Mouse (Mus musculus) hindbrain, embryonic 12.5 days (tissue): ENCODE results near the gene Clcnka. TPM values are rescaled to one million over a fixed set of nuclear protein-coding genes. Genes with fewer than 3 reads are reported as not detected.

Experiments
- ATAC-seq: fragments of 200-750 bp; cut with Nextera tagmentation; 2 replicates; pipeline ENCODE4 v1.8.0; 2017; ENCODE audit warnings: moderate TSS enrichment; ENCODE audit not compliant: low FRiP score
- H3K27ac ChIP-seq: fragments of 300-500 bp; sonication (generic); 2 replicates; pipeline ENCODE4 v1.5.1; 2016; ENCODE audit warnings: mild to moderate bottlenecking
- H3K27me3 ChIP-seq: fragments of 300-500 bp; sonication (generic); 2 replicates; pipeline ENCODE4 v1.6.1; 2016; ENCODE audit warnings: mild to moderate bottlenecking
- H3K36me3 ChIP-seq: fragments of 300-500 bp; sonication (generic); 2 replicates; pipeline ENCODE4 v1.6.1; 2016; ENCODE audit warnings: mild to moderate bottlenecking
- H3K4me1 ChIP-seq: fragments of 300-500 bp; sonication (generic); 2 replicates; pipeline ENCODE4 v1.6.1; 2016
- H3K4me2 ChIP-seq: fragments of 300-500 bp; sonication (generic); replicated peaks from 2 replicates; pipeline ENCODE4 v1.6.1; 2016; ENCODE audit warnings: mild to moderate bottlenecking
- H3K4me3 ChIP-seq: fragments of 300-500 bp; sonication (generic); 2 replicates; pipeline ENCODE4 v1.5.1; 2016; ENCODE audit warnings: mild to moderate bottlenecking
- H3K9ac ChIP-seq: fragments of 300-500 bp; sonication (generic); 2 replicates; pipeline ENCODE4 v1.6.1; 2016; ENCODE audit warnings: mild to moderate bottlenecking, moderate library complexity
- H3K9me3 ChIP-seq: fragments of 300-500 bp; sonication (generic); replicated peaks from 2 replicates; pipeline ENCODE4 v1.6.1; 2016; ENCODE audit warnings: mild to moderate bottlenecking
- WGBS: fragments of 180-500 bp; shearing (Covaris S2); methylation state at CpG from one replicate; pipeline ENCODE4 v1.1.7; 2016; 5-methylcytosine and 5-hydroxymethylcytosine counted together
- polyA plus RNA-seq: library from polyadenylated mRNA; unstranded; fragments of >200 nt; fragmentation: Nextera tagmentation; extraction: Ambion mirVana; gene quantifications from 2 replicates; pipeline ENCODE4 v1.2.1, GENCODE M21; 2016

Gene Clcnka
- polyA plus RNA-seq, 1 experiment from 2014 or later = 1.3 TPM

- H3K4me1 ChIP-seq = peaks cover 10% of the 10 kb centered on the region
- no peak for ATAC-seq
- WGBS = 78% methylated on average over 6 of the region's 6 CpGs
- no peak overlapping the region for H3K4me2 ChIP-seq
- H3K9me3 ChIP-seq = no peaks in the 10 kb centered on the region
- no peak overlapping the region for H3K4me3 ChIP-seq
- H3K27ac ChIP-seq = no peak overlapping the region
- peaks cover 30% of the 10 kb centered on the region for H3K27me3 ChIP-seq
- no peak overlapping the region for H3K9ac ChIP-seq
- no peaks in the 10 kb centered on the region for H3K36me3 ChIP-seq
These were observed 30.9 kb upstream of the Clcnka start for GRCm38 (mm10) chr4:141429381-141429780.

GRCm38 (mm10) chr4:141427921-141428320 lies 29.4 kb upstream of the Clcnka start:
- H3K36me3 ChIP-seq = no peaks in the 10 kb centered on the region
- H3K9ac ChIP-seq = no peak overlapping the region
- no peak overlapping the region for H3K27ac ChIP-seq
- H3K4me2 ChIP-seq = no peak overlapping the region
- no peak overlapping the region for H3K4me3 ChIP-seq
- H3K4me1 ChIP-seq = peaks cover 10% of the 10 kb centered on the region
- no peak for ATAC-seq
- no peaks in the 10 kb centered on the region for H3K9me3 ChIP-seq
- H3K27me3 ChIP-seq = peaks cover 32% of the 10 kb centered on the region
- WGBS = 90% methylated on average over 13 of the region's 13 CpGs

- 82% methylated on average over 10 of the region's 10 CpGs for WGBS
- Histone ChIP-seq H3K36me3 (no peaks in the 10 kb centered on the region), H3K9me3 (no peaks in the 10 kb centered on the region), H3K27me3 (peaks cover 41% of the 10 kb centered on the region), H3K4me1 (peaks cover 10% of the 10 kb centered on the region), H3K9ac (no peak overlapping the region), H3K4me2 (no peak overlapping the region), H3K4me3 (no peak overlapping the region), H3K27ac (no peak overlapping the region)
- ATAC-seq = no peak
These were observed 28.5 kb upstream of the Clcnka start for GRCm38 (mm10) chr4:141426796-141427745.

GRCm38 (mm10) chr4:141425484-141426479 lies 27.3 kb upstream of the Clcnka start:
- Histone ChIP-seq H3K27ac (no peak overlapping the region), H3K27me3 (peaks cover 50% of the 10 kb centered on the region), H3K4me3 (peak overlapping the region; percentile 38), H3K4me2 (peak overlapping the region; percentile 77), H3K36me3 (no peaks in the 10 kb centered on the region), H3K9me3 (no peaks in the 10 kb centered on the region), H3K9ac (peak overlapping the region; percentile 59), H3K4me1 (peaks cover 10% of the 10 kb centered on the region)
- ATAC-seq = peak; percentile 92
- 7% methylated on average over 36 of the region's 36 CpGs for WGBS

- H3K4me2 ChIP-seq = no peak overlapping the region
- no peak overlapping the region for H3K27ac ChIP-seq
- WGBS = 82% methylated on average over 13 of the region's 13 CpGs
- H3K27me3 ChIP-seq = peaks cover 50% of the 10 kb centered on the region
- H3K9ac ChIP-seq = no peak overlapping the region
- no peaks in the 10 kb centered on the region for H3K36me3 ChIP-seq
- peaks cover 10% of the 10 kb centered on the region for H3K4me1 ChIP-seq
- ATAC-seq = no peak
- H3K4me3 ChIP-seq = no peak overlapping the region
- H3K9me3 ChIP-seq = no peaks in the 10 kb centered on the region
These were observed 25.3 kb upstream of the Clcnka start for GRCm38 (mm10) chr4:141423691-141424431.

- Histone ChIP-seq H3K27ac (no peak overlapping the region), H3K4me1 (peaks cover 10% of the 10 kb centered on the region), H3K36me3 (no peaks in the 10 kb centered on the region), H3K9ac (no peak overlapping the region), H3K4me3 (no peak overlapping the region), H3K27me3 (peaks cover 50% of the 10 kb centered on the region), H3K9me3 (no peaks in the 10 kb centered on the region), H3K4me2 (no peak overlapping the region)
- 84% methylated on average over 5 of the region's 5 CpGs for WGBS
- ATAC-seq = no peak
These were observed 24.8 kb upstream of the Clcnka start for GRCm38 (mm10) chr4:141423288-141423687.

- no peak for ATAC-seq
- WGBS = 89% methylated on average over 5 of the region's 5 CpGs
These were observed 24.3 kb upstream of the Clcnka start for GRCm38 (mm10) chr4:141422841-141423240.

GRCm38 (mm10) chr4:141421423-141421822 lies 22.9 kb upstream of the Clcnka start:
- Histone ChIP-seq H3K27ac (no peak overlapping the region), H3K4me1 (peaks cover 10% of the 10 kb centered on the region), H3K4me2 (no peak overlapping the region), H3K27me3 (peaks cover 43% of the 10 kb centered on the region), H3K9ac (no peak overlapping the region; the same call in 1 of the 2 replicates), H3K9me3 (no peaks in the 10 kb centered on the region), H3K4me3 (no peak overlapping the region), H3K36me3 (no peaks in the 10 kb centered on the region)
- ATAC-seq = no peak
- 81% methylated on average over 14 of the region's 14 CpGs for WGBS

More at GRCm38 (mm10) chr4:141422841-141423240, 24.3 kb upstream of the Clcnka start:
- H3K27ac ChIP-seq = no peak overlapping the region
- H3K9me3 ChIP-seq = no peaks in the 10 kb centered on the region
- H3K4me2 ChIP-seq = no peak overlapping the region
- H3K27me3 ChIP-seq = peaks cover 50% of the 10 kb centered on the region
- peaks cover 10% of the 10 kb centered on the region for H3K4me1 ChIP-seq
- no peak overlapping the region for H3K9ac ChIP-seq
- H3K36me3 ChIP-seq = no peaks in the 10 kb centered on the region
- no peak overlapping the region for H3K4me3 ChIP-seq

- 55% methylated on average over 9 of the region's 9 CpGs for WGBS
- no peaks in the 10 kb centered on the region for H3K36me3 ChIP-seq
- H3K4me2 ChIP-seq = no peak overlapping the region
- H3K27me3 ChIP-seq = peaks cover 38% of the 10 kb centered on the region
- H3K4me3 ChIP-seq = no peak overlapping the region
- H3K9ac ChIP-seq = no peak overlapping the region
- no peak for ATAC-seq
- peaks cover 6% of the 10 kb centered on the region for H3K4me1 ChIP-seq
- H3K9me3 ChIP-seq = no peaks in the 10 kb centered on the region
- H3K27ac ChIP-seq = no peak overlapping the region
These were observed 22.4 kb upstream of the Clcnka start for GRCm38 (mm10) chr4:141420886-141421285.

GRCm38 (mm10) chr4:141420192-141420829 lies 21.8 kb upstream of the Clcnka start, which contains the start of gene Hspb7:
Gene Hspb7, plus strand, starts transcription at chr4:141420779.
- Histone ChIP-seq H3K27ac (no peak within 1 kb of the TSS), H3K9me3 (no peaks in the 10 kb centered on the region), H3K4me3 (no peak within 1 kb of the TSS), H3K4me1 (no peaks in the 10 kb centered on the region), H3K36me3 (no peaks in the 10 kb centered on the region), H3K4me2 (no peak within 1 kb of the TSS), H3K27me3 (peaks cover 37% of the 10 kb centered on the region), H3K9ac (no peak within 1 kb of the TSS; the same call in 1 of the 2 replicates)
- 58% methylated on average over 9 of the region's 9 CpGs for WGBS
- ATAC-seq = no peak
